9 mouse cellular contexts compared by ENCODE assay signal in genomic region chr11:77790286-77790685, GRCm38 (mm10). TPM values are rescaled to one million over a fixed set of nuclear protein-coding genes. Genes with fewer than 3 reads are reported as not detected.
DNase-seq lines count a peak whose midpoint lies in the region; ATAC-seq and TF ChIP-seq lines count a peak whose summit lies in the region.
"Had no signal": no experiment of that assay in that cellular context is flagged by ENCODE, and none has a peak within 500 bp of the region (broad histone marks: within the 10 kb centered on the region; RNA-seq: fewer than 3 reads in every experiment).

No protein-coding gene starts in this region.

- no peaks in the 10 kb centered on the region for H3K27me3 ChIP-seq in lung, embryonic 16.5 days (ENCODE audit: control insufficient read depth, insufficient read depth, low read depth, low read length)
- no peaks in the 10 kb centered on the region for H3K27me3 ChIP-seq in forebrain, embryonic 16.5 days (replicated peaks; ENCODE audit: control insufficient read depth, insufficient read depth, low read length)
- H3K27me3 ChIP-seq in limb, embryonic 14.5 days (ENCODE audit: control insufficient read depth, insufficient read depth, low read length) = no peaks in the 10 kb centered on the region

- H3K9ac ChIP-seq in lung, embryonic 16.5 days (ENCODE audit: low read length) = peak overlapping the region; percentile 27
- H3K9ac ChIP-seq in forebrain, embryonic 16.5 days (replicated peaks; ENCODE audit: low read depth, low read length) = 0 out of 2 replicates have a peak overlapping the region, but pooled peaks have one; percentile 5
- no peak overlapping the region for H3K9ac ChIP-seq in limb, embryonic 14.5 days (ENCODE audit: low read depth, low read length, severe bottlenecking)

- 11% methylated on average over 9 of the region's 9 CpGs for WGBS in lung, embryonic 16.5 days
- WGBS in forebrain, embryonic 16.5 days = 44% methylated on average over 9 of the region's 9 CpGs
- WGBS in limb, embryonic 14.5 days = 39% methylated on average over 9 of the region's 9 CpGs

- TF ChIP-seq POLR2A in limb, embryonic 14.5 days (IDR thresholded peaks at IDR 0.05; ENCODE audit: borderline replicate concordance, extremely low read depth, insufficient read depth, insufficient read length) = no peak

- H3K36me3 ChIP-seq in lung, embryonic 16.5 days (ENCODE audit: control insufficient read depth, insufficient read depth, low read length) = no peaks in the 10 kb centered on the region
- H3K36me3 ChIP-seq in forebrain, embryonic 16.5 days (ENCODE audit: control insufficient read depth, insufficient read depth) = no peaks in the 10 kb centered on the region
- H3K36me3 ChIP-seq in limb, embryonic 14.5 days (ENCODE audit: control insufficient read depth, insufficient read depth, low read length) = no peaks in the 10 kb centered on the region

- ATAC-seq in lung, embryonic 16.5 days (ENCODE audit: low read depth) = no peak
- ATAC-seq in forebrain, embryonic 16.5 days = no peak
- ATAC-seq in limb, embryonic 14.5 days (ENCODE audit: low FRiP score, low read depth) = no peak
- ATAC-seq in inflammation-experienced regulatory T-cells, adult 6 months = no peak
- no peak for ATAC-seq in megakaryocyte-erythroid progenitor cell, adult 5-6 weeks (replicated peaks; ENCODE audit: low FRiP score, low TSS enrichment, poor library complexity, severe bottlenecking)

- H3K27ac ChIP-seq in lung, embryonic 16.5 days (ENCODE audit: low read length) = peak overlapping the region; percentile 97
- peak overlapping the region; percentile 75 for H3K27ac ChIP-seq in forebrain, embryonic 16.5 days (ENCODE audit: low read length)
- peak overlapping the region; percentile 86 for H3K27ac ChIP-seq in limb, embryonic 14.5 days (replicated peaks; ENCODE audit: low read depth, low read length)

- H3K9me3 ChIP-seq in lung, embryonic 16.5 days (ENCODE audit: control insufficient read depth, low read length) = no peaks in the 10 kb centered on the region
- no peaks in the 10 kb centered on the region for H3K9me3 ChIP-seq in forebrain, embryonic 16.5 days (ENCODE audit: control insufficient read depth, low read length)
- H3K9me3 ChIP-seq in limb, embryonic 14.5 days (ENCODE audit: control insufficient read depth, low read length) = no peaks in the 10 kb centered on the region

- H3K4me2 ChIP-seq in lung, embryonic 16.5 days (ENCODE audit: low read depth, low read length) = no peak overlapping the region
- H3K4me2 ChIP-seq in forebrain, embryonic 16.5 days (ENCODE audit: low read length) = no peak overlapping the region
- H3K4me2 ChIP-seq in limb, embryonic 14.5 days (replicated peaks; ENCODE audit: low read depth, low read length, severe bottlenecking) = no peak overlapping the region

- DNase-seq in lung, postnatal 10 days = no peak
- no peak for DNase-seq in limb, embryonic 14.5 days (ENCODE audit: low spot score)
- DNase-seq in thymus, postnatal 0 days (ENCODE audit: low spot score) = peak; percentile 72
- no peak for DNase-seq in layer of hippocampus, adult 9-11 months

- H3K4me3 ChIP-seq in lung, embryonic 16.5 days (ENCODE audit: low read length) = no peak overlapping the region
- no peak overlapping the region for H3K4me3 ChIP-seq in forebrain, embryonic 16.5 days (replicated peaks; ENCODE audit: low read length)
- H3K4me3 ChIP-seq in limb, embryonic 14.5 days (replicated peaks; ENCODE audit: low read length) = no peak overlapping the region

- peaks cover 51% of the 10 kb centered on the region for H3K4me1 ChIP-seq in lung, embryonic 16.5 days (replicated peaks; ENCODE audit: control insufficient read depth, insufficient read depth, low read length)
- peaks cover 52% of the 10 kb centered on the region for H3K4me1 ChIP-seq in forebrain, embryonic 16.5 days (replicated peaks; ENCODE audit: control insufficient read depth, insufficient read depth, low read length)
- H3K4me1 ChIP-seq in limb, embryonic 14.5 days (ENCODE audit: control insufficient read depth, insufficient read depth, low read length) = peaks cover 42% of the 10 kb centered on the region

RNA-seq across cellular contexts. Expression of gene Gm10277, which starts 2.7 kb away (rescaled TPM):
- polyA plus RNA-seq in lung, embryonic 16.5 days (2015; fragmentation: Nextera tagmentation; extraction: Ambion mirVana) = 1.8 and 2.5 TPM in 2 replicates
- 0.99 and 3.3 TPM in 2 replicates for polyA plus RNA-seq in forebrain, embryonic 16.5 days (2015; fragmentation: Nextera tagmentation; extraction: Ambion mirVana)
- not detected in 2 replicates for polyA plus RNA-seq in limb, embryonic 14.5 days (2012; rRNA removed)
- polyA plus RNA-seq in limb, embryonic 14.5 days (2014; fragmentation: Nextera tagmentation; extraction: Ambion mirVana) = 0.75 and 0.89 TPM in 2 replicates
- 0.39 and 1.1 TPM in 2 replicates for polyA plus RNA-seq in thymus, postnatal 0 days (2015; fragmentation: Nextera tagmentation; extraction: Ambion mirVana)
- polyA plus RNA-seq in inflammation-experienced regulatory T-cells, adult 6 months (2017; shearing (Covaris generic)) = under 1 TPM in 2 of 3 experiments, not detected in 1; 0.15 to 0.58 TPM
- total RNA-seq in megakaryocyte-erythroid progenitor cell, adult 5-6 weeks (2014; fragmentation: Nextera tagmentation) = not detected in 2 replicates
- not detected in 2 replicates for total RNA-seq in megakaryocyte-erythroid progenitor cell, adult 5-6 weeks (2017)
- polyA plus RNA-seq: frontal cortex, adult 2 months had no signal

RNA-seq across cellular contexts. Expression of gene Myo18a, which starts 27.2 kb away (rescaled TPM):
- 39.0 and 42.1 TPM in 2 replicates for polyA plus RNA-seq in lung, embryonic 16.5 days (2015; fragmentation: Nextera tagmentation; extraction: Ambion mirVana)
- polyA plus RNA-seq in forebrain, embryonic 16.5 days (2015; fragmentation: Nextera tagmentation; extraction: Ambion mirVana) = 54.8 and 59.8 TPM in 2 replicates
- 42.9 and 47.0 TPM in 2 replicates for polyA plus RNA-seq in limb, embryonic 14.5 days (2012; rRNA removed)
- 43.5 and 45.3 TPM in 2 replicates for polyA plus RNA-seq in limb, embryonic 14.5 days (2014; fragmentation: Nextera tagmentation; extraction: Ambion mirVana)
- polyA plus RNA-seq in thymus, postnatal 0 days (2015; fragmentation: Nextera tagmentation; extraction: Ambion mirVana) = 25.5 and 27.5 TPM in 2 replicates
- 10 to 100 TPM; 23.8 to 27.3 (median 25.1) TPM for polyA plus RNA-seq in inflammation-experienced regulatory T-cells, adult 6 months (2017; shearing (Covaris generic))
- total RNA-seq in megakaryocyte-erythroid progenitor cell, adult 5-6 weeks (2014; fragmentation: Nextera tagmentation) = 69.3 and 99.2 TPM in 2 replicates
- 84.3 and 107 TPM in 2 replicates for total RNA-seq in megakaryocyte-erythroid progenitor cell, adult 5-6 weeks (2017)
